Mouse (Mus musculus) CD8-positive naive resting alpha-beta T cell, adult 2 months (primary cell): ENCODE measurements around the gene Castor1.

Experiments used
- DNase-seq, 2 experiments: peaks; one replicate each; pipeline ENCODE4 v3.0.0; 2022; ENCODE audit warnings: low read depth in 2 of 2, low spot score in 2 of 2

The Castor1 gene

DNA sequence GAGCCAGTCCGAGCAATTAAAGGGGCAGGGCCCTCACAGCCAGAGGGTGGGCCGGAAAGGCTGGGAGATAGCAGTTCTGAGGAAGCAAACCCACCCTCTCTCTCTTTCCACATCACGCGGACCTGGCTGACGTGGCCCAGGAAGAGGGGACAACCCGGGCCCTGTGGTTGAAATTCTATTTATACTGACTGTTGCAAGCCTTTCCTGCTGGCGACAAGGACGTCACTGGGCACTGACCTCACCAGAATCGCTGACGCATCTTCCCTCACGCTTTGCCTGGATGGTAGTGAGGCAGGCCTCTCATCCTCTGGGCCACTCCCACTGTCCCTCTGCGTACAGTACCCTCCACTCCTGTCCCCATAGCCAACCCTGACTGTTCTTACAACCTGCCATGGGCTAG is 14.6 kb downstream of the Castor1 start:
- no peak for DNase-seq

DNA sequence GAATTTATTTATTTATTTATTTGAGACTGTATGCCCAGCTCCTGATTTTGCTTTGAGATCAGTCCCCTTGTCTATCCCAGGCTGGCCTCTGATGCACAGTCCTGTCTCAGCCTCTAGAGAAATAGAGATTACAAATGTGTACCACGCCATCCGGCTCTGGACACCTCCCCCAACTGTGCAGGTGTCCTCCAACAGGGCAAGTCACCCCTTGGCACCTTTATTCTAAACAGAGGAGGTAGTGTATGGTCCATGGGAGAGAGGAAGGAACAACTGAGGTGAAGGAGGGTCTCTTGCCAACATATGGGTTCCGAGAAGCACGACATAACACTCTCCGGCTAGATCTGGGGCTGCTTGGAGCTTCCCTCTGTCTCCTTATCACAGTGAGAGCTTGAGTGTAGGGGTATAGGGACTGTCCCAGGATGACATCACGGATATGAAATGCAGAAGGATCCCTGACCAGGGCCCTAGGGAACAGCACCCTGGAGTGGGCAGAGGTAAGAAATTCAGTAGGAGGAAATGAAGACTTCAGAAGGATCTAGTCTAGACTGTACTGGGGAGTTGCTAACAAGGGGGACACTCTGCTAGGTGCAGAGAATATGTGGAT is 17.1 kb downstream of the Castor1 start:
- no peak for DNase-seq

DNA sequence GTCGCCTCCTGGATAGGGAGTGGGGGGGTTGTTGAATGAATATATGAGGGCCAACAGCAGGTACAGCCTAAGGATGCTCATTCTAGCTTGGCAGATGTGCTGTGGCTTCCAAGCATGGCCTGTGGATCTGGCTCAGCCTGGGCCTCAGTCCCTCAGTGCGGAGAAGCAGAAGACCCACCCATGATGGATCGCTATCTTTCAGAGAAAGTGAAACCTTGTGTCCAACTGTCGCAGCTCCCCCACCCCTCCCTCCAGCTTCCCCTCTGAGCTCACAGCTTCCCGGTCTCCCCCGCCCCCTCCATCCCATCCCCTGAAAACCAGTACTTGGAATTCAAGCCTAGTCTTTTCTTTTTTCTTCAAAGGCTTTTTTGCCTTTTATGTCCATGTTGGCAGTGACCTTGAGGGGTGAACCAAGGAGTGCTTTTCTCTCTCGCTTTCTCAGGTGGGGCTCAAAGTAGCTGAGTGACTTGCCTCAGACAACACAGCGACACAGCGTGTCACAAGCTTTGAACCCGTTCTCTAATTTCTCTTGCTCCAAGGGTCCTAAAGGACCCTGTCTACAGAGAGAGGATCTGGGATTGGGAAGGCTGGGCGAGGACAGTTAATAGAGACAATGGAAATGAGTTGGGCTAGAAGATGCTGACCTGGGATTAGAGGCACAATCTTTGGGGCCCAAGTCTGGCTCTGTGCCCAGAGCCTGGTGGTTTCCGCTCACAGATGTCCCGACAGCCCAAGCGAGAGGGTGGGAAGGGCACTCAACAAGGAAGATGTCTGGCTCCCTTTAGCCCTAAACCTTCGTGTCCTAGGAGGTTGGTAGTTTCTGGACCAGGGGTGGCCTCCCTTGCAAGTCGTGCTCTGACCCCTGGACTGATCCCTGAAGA is 17.9 kb downstream of the Castor1 start, which contains the start of gene Osm:
TSS of gene Osm (plus strand) at position 756 of the 881 bp plus-strand sequence.
- DNase-seq = peak; percentile 37 to 55

DNA sequence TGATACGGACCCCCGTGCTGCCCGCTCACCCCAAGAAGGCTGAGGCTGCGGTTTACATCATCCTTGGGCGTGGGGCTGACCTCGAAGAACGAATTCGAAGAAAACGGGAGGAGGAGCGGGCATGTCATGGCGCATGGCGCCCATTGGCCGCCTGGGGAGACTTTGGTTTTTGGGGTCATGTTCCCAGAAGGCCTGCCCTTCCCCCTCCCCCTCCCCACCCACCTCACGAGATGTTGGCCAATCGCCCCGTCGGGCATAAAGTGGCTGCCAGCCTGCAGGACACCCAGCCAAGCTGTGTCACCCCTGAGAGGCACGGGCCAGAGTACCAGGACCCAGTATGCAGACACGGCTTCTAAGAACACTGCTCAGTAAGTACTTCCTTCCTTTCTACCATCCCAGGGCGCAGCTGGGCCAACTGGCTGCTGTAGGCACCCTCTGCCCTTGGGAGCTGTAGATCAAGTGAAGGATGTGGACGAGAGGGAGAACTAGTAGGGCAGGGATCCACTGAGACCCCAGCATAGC is 18.6 kb downstream of the Castor1 start:
- DNase-seq = no peak

DNA sequence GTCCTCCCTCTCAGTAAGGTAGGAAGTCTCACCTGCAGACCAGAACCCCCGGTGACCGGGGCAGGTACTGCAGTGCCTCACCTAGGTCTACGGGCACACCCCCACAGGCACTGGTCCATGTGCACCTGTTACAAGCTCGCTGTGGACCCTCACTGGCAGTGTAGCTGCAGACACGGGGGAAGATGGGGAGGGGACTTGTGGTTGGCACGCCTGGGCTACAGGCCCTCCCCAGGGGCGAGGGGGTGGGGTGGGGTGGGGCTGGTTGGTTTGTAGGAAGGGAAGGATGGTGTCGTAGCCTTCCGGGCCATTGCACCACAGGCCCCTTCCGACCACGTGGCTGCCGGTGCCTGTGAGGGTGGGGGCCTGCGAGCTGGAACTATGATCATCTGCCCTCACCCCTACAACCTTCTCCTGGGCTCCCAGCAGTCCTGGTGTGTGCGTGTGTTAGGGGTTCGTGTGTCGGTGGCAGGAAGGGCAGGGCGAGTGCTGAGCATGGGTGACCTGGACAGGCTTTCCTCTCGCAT is 19.4 kb downstream of the Castor1 start:
- peak; percentile 60 to 71 for DNase-seq

DNA sequence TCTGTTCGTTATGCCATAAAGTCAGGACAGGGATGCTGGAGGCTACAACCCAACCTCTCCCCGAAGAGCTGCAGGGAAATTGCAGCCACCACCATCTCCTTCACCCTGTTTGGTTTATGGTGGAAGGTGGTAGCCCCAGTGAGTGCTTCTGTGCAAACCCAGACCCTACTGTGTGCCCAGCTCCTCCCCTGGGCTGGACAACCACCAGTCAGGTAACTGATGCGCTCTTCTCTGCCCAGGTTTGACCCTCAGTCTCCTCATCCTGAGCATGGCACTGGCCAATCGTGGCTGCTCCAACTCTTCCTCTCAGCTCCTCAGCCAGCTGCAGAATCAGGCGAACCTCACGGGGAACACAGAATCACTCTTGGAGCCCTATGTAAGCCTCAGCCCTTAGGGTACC is 20.1 kb downstream of the Castor1 start:
- no peak for DNase-seq

DNA sequence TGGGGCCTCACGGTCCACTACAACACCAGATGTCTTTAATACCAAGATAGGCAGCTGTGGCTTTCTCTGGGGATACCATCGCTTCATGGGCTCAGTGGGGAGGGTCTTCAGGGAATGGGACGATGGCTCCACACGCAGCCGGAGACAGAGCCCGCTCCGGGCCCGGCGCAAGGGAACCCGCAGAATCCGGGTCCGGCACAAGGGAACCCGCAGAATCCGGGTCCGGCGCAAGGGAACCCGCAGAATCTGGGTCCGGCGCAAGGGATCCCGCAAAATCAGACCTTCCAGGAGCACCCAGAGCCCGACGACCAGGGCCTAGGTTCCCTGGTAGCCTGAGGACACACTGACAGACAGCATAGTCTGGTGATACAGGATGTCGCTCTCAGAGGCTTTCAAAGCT is 21.7 kb downstream of the Castor1 start:
- no peak for DNase-seq

DNA sequence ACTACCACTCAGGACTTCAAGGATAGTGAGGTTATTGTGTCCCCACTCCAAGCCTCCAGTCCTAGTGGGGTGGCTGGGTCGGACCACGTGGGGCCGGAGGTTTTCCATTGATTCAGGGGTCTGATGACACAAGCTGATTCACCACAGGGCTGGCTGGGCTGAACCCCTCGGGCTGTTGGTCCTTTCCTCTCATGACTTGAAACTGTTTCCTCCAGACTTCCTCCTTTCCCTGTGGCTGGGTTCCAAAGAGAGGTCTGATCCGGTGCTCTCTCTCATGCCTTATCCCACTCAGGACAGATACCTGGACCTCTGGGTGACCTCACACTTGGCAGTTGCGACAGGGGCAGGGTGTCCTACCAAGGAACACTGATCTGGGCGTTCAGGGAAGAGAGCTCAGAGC is 22.1 kb downstream of the Castor1 start:
- DNase-seq = no peak

DNA sequence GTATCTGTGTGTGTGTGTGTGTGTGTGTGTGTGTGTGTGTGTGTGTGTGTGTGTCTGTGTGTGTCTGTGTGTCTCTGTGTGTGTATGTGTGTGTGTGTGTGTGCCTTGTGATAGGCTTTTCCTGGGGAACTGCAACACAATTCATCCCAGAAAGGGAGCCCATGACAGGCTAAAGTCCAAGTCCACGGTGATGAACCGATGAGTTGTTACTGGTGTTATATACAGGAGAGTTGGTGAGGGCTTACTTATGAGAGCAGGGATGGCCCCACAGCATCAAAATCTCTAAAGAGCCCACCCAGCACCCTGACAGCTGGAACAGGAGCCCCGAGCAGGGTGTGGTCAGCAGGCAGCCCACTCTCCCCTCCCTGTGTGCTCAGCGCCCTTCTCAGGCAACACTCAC is 23.2 kb downstream of the Castor1 start:
- DNase-seq = no peak

DNA sequence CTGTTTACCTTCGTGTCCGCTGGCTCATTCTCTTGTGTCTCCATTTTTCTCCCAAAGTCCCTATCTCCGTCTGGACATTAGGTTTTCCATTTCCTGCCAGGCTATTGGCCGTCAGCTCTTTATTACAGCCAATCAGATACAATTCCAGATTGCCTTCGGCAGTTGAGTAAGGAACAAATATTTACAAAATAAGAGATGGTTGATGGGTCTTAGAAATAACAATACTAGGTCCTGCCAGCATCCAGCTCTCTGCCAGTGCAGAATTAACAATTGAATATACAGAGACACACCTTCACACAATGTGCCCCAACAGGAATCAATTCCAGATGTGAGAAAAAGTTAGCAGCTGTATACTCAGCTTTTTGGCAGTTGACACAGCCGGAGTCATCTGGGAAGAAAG is 28.1 kb downstream of the Castor1 start:
- DNase-seq = no peak

DNA sequence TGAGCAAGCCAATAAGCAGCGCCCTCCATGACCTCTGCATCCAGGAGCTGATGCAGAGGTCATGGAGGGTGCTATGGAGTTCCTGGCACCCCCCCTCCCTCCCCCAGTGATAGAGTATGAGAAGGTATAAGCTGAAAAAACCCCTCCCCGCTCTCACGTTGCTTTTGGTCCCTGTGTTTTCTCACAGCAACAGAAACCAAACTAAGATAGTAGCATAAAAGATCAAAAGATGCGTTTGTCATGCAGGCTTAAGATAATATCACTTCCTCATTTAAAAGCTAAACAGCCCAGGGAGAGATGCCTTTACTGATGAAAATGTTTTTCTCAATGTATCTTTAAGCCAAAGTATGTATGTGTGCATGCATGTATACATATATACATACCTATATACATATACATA is 28.6 kb downstream of the Castor1 start:
- DNase-seq = no peak

DNA sequence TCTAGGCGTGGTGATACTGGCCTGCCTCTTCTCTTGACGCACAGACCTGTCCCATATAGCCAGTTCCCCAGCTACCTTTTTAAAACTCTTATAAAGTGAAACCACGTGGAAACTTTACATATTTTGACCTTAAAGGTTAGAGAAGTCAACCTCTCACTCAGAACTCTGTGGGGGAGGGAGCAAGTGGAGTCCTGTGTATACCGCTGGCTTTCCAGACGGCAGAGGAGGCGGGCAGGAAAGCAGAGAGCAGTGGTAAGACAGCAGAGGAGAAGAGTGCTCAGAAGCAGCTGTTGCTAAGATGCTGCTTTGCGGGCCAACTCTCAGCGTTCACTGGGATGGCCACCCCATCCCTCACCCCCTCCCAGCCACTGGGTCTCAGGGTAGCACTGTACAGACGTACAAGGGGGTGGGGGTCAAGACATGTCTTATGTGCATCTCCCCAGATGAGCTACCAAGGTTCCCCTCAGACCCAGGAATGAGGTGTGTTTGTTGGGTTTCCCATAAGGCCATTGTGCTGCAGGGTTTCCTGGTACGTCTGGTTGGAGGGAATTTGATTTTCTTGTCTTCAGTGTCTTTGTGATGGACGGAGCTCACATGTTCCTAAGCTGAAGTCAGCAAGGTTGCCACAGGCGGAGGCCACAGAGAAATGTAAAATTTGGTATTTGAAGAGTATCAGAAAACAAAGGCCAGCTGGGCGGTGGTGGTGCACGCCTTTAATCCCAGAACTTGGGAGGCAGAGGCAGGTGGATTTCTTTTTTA is 29.4 kb downstream of the Castor1 start:
- DNase-seq = no peak

DNA sequence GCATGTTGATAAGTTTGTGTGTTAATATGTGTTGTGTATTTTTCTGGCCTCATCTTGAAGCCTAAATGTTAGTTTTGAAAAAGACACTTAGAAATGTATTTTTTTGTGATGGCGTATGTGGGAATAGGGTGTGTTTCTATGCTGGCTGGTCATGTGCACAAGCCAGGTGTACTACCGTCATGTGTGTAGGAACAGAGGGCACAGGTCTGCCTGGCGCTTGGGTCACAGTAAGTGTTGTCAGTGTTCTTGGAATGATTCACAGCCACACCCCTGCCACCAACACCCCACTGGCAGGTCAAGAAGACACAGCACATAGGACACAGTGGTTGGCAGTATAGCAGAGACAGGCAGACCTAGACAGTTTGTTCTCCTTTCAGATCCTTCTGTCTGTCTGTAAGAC is 31.1 kb downstream of the Castor1 start:
- no peak for DNase-seq

DNA sequence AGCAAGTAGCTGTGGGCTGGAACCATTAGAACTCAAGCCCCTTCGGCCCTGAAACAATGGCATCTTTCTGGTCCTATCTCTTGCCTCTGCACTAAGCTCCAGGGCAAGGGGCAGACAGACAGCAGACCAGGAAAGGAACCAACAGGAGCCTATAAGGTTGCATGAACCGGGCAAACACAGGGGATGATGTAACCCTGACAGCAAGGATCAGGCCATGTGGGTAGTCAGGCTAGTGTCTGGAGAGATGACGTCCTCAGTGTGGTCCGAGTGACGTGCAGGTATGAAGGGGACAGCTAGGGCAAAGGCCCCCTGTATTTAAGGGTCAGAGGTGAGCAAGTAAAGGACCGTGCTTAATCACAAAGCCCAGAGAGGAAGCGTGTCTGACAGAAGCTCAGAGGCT is 32.3 kb downstream of the Castor1 start:
- no peak for DNase-seq

DNA sequence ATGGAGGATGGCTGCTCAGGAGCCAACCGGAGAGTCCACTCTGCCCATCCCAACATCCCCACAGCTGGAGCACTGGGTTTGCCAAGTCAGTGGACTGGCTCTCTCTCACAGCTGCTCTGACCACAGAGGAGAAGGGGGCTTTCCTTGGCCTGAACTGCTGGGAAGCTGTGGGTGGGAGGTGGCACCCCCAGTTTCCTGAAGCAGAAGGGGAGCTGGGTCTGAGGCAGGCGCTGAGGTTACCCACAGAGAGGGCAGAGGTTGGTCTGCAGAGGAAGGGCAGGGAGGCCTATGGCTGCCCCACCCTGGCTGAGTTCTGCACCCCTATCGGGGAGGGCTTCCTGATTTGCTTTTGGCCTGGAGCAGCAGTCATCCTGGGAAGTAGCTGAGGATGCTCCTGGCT is 33.4 kb downstream of the Castor1 start:
- DNase-seq = no peak

DNA sequence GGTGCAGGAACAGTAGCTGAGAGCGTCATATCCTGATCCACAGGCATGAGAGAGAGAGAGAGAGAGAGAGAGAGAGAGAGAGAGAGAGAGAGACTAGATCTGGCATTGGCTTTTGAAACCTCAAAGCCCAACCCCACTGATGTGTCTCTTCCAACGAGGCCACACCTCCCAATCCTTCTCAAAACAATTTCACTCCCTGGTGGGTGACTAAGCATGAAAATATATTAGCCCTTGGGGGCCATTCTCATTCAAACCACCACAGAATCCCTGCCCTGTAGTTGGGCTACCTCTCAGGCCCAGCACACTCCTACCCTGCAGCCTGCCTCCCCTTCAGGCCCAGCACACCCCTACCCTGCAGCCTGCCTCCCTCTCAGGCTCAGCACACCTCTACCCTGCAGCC is 34.9 kb downstream of the Castor1 start:
- DNase-seq = no peak

DNA sequence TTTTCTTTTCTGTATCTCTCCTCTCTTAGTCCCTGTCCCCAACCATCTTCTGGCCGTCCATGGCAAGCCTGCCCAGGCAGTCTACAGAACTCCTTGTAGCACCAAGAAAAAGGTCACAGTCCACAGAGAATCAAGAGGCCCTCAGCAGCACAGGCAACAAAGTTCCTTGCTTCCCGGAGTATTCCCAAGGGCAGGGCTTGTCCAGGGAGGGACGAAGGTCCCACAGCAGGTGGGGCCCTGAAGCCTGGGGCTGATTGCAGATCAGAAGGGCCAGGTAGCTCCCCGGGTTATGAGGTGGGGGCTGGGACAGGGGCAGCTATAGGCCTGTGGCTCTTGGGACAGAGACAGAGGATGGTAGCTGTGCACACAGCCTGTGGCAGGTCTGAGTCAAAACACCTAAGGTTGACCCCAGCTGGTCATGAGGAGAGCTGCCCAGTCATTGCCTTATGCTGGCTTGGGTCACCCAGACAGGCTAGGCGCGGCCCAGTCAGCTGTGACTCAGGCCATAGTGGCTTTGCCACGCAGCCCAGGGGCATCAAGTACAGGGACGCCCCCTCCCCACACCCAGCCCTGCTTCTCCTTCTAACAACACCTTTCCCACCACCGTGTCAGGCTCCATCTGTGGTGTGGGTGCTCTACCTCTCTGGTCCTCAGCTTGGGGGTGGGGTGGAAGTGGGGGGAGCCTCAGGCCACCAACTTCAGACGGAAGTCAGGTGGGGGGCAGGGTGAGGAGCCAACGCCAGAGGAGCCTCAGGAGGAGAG is 39.0 kb downstream of the Castor1 start, which contains the start of gene Lif:
TSS of gene Lif (plus strand) at position 712 of the 762 bp plus-strand sequence.
- DNase-seq = no peak

DNA sequence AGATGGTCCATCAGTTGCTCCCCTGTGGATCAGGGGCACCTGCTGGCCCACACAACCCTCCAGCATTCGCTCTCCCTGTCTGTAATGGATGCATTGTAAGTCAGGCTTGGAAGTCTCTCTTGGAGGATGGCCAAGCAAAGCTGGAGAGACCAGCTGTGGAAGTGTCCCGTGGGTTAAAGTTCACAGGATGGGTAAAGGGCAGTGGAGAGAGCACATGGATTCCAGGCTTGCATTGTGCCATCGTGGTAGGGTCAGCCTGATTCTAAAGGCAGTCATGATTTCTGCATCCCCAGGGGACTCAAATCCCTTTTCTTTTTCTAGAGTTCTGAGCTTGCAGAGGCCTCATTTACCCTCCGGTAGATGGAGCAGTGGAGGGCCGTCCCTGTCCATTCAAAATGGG is 39.7 kb downstream of the Castor1 start:
- no peak for DNase-seq

DNA sequence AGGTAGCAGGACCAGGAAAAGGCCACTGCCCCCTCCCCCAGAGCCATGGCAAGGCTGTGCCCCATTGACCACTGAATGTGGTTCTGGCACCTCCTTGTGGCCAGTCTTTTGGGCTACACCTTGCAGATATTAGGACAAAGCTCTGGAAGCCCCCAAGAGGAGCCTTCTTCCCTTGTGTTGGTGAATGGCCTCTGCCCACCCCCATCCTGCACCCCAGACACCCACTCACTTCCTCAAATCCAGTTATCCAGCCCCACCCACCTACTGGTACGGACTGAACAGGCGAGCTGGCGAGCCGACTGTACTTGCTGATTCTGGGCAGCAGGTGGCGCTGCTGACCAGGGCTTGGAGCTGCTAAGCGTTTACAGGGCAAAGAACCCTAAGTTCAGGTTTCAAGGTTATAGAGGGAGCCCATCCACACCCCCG is 40.6 kb downstream of the Castor1 start:
- peak; percentile 82 to 88 for DNase-seq

DNA sequence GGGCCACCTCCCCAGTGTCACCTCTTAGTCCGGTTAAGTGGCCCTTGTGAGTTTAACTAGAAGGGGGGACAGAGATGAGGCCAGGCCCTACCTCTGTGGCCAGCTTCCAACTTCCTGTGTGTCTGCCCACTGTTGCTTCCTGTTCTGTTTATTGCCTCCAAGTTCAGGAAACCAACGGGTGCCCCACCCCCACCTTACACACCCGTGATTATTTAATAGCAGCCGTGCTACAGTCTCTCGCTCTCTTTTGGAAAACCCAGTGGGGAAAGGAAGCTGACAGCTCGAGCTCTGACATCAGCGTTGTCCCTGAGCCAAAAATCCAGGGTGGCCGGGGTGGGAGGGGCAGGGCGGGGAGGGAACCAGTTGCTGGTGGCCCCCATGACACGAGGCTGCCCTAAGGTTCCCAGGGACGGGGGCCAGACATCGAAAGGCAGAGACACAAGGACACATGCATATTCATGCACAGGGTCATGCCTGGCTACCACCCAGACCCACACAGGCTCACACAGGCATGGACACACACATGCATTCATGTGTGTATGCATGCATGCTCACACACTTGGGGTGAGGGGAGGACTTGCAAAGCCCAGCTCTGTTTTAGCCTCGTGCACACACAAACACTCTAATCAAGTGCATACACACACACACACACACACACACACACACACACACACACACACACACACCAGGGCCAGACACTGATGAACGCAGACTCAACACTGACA is 42.6 kb downstream of the Castor1 start:
- DNase-seq = no peak
